Mouse (Mus musculus) forebrain, embryonic 11.5 days (tissue): ENCODE data around the gene Mmp2. TPM values are rescaled to one million over a fixed set of nuclear protein-coding genes. Genes with fewer than 3 reads are reported as not detected.

ENCODE experiments used
- ATAC-seq: fragments of 200-750 bp; cut with Nextera tagmentation; replicated peaks from 2 replicates; pipeline ENCODE4 v1.8.0; 2017; ENCODE audit warnings: moderate TSS enrichment; ENCODE audit not compliant: low FRiP score
- DNase-seq: peaks from one replicate; pipeline ENCODE4 v3.0.0-alpha.2; 2017; ENCODE audit warnings: low spot score
- H3K27ac ChIP-seq: fragments of 300-500 bp; sonication (generic); 2 replicates; pipeline ENCODE4 v1.5.1; 2014; ENCODE audit warnings: low read depth, low read length
- H3K27me3 ChIP-seq: fragments of 300-500 bp; sonication (generic); 2 replicates; pipeline ENCODE4 v1.6.1; 2014; ENCODE audit warnings: mild to moderate bottlenecking, low read length, mixed read lengths; ENCODE audit not compliant: control insufficient read depth, insufficient read depth
- H3K36me3 ChIP-seq: fragments of 300-500 bp; sonication (generic); 2 replicates; pipeline ENCODE4 v1.6.1; 2014; ENCODE audit warnings: mild to moderate bottlenecking, low read length, moderate library complexity, mixed read lengths; ENCODE audit not compliant: control insufficient read depth, insufficient read depth
- H3K4me1 ChIP-seq: fragments of 300-500 bp; sonication (generic); replicated peaks from 2 replicates; pipeline ENCODE4 v1.6.1; 2014; ENCODE audit warnings: low read length, mixed read lengths; ENCODE audit not compliant: control insufficient read depth, insufficient read depth
- H3K4me2 ChIP-seq: fragments of 300-500 bp; sonication (generic); 2 replicates; pipeline ENCODE4 v1.6.1; 2014; ENCODE audit warnings: low read depth, mild to moderate bottlenecking, low read length, moderate library complexity, mixed read lengths; ENCODE audit not compliant: severe bottlenecking
- H3K4me3 ChIP-seq: fragments of 300-500 bp; sonication (generic); 2 replicates; pipeline ENCODE4 v1.5.1; 2014; ENCODE audit warnings: low read depth, low read length
- H3K9ac ChIP-seq: fragments of 300-500 bp; sonication (generic); 2 replicates; pipeline ENCODE4 v1.6.1; 2014; ENCODE audit warnings: low read length
- H3K9me3 ChIP-seq: fragments of 300-500 bp; sonication (generic); 2 replicates; pipeline ENCODE4 v1.6.1; 2016; ENCODE audit warnings: low read length, mixed read lengths; ENCODE audit not compliant: control insufficient read depth
- WGBS: fragments of 180-500 bp; shearing (Covaris S2); extraction: QIAGEN DNeasy Blood & Tissue Kit; methylation state at CpG from one replicate; pipeline ENCODE4 v1.1.7; 2014; 5-methylcytosine and 5-hydroxymethylcytosine counted together
- polyA plus RNA-seq: library from polyadenylated mRNA; unstranded; fragments of >200 nt; fragmentation: Nextera tagmentation; extraction: Ambion mirVana; gene quantifications from 2 replicates; pipeline ENCODE4 v1.2.1, GENCODE M21; 2014

Gene Mmp2
- polyA plus RNA-seq, 1 experiment from 2014 or later = 40.4 TPM

DNA sequence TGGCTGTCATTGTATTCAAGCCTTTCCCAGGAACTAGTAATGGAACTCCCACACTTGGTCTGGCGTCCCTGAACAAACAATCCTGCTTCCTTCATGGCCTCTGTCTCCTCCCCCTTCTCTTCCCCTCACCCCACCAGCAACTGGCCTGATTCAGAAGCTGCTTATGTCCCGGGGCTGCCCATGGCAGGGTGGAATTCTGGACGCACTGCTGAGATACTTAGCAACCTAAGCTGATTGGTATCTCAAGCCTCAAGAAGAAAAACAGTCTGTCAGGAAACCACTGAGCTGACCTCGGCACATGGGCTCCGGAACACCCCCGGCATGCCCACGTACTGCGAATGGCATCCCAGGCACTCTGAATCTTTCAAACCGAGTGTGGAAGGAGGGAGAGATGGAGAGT lies 20.2 kb downstream of the Mmp2 start:
- Histone ChIP-seq H3K27me3 (no peaks in the 10 kb centered on the region), H3K4me1 (0 out of 2 replicates have a peak, but pooled peaks cover 2% of the 10 kb centered on the region), H3K27ac (no peak overlapping the region), H3K9ac (no peak overlapping the region), H3K4me2 (no peak overlapping the region), H3K4me3 (no peak overlapping the region), H3K9me3 (no peaks in the 10 kb centered on the region), H3K36me3 (no peaks in the 10 kb centered on the region)
- 57% methylated on average over 9 of the region's 9 CpGs for WGBS
- DNase-seq (no peak), ATAC-seq (no peak)

GRCm38 (mm10) chr8:92849261-92849660 lies 22.2 kb downstream of the Mmp2 start:
- H3K4me2 ChIP-seq = no peak overlapping the region
- H3K9me3 ChIP-seq = no peaks in the 10 kb centered on the region
- H3K4me1 ChIP-seq = peaks cover 2% of the 10 kb centered on the region; the same call in 1 of the 2 replicates
- ATAC-seq (no peak), DNase-seq (no peak)
- H3K4me3 ChIP-seq = no peak overlapping the region
- WGBS = 69% methylated on average over 6 of the region's 6 CpGs
- H3K27me3 ChIP-seq = peaks cover under 1% of the 10 kb centered on the region; the same call in 1 of the 2 replicates
- H3K9ac ChIP-seq = no peak overlapping the region
- no peak overlapping the region for H3K27ac ChIP-seq
- H3K36me3 ChIP-seq = no peaks in the 10 kb centered on the region

DNA sequence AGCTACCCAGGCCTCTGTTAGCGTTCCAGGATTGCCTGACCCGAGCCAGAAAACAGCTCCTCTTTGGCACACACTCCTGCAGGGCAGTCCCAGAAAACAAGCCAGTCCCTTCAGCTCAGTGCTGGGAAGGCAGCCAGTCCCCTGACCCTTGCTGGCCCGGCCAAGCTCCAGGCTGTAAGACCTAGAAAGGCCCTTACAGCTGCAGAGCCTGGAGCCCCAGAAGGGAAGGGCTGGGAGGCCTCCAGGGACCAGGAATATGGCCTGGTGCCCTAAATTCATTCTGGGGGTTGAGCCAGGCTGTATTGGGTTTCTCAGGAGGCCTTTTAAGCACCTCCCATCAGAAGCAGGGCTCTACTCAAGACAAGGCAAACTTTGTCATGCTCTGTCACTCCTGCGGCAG lies 23.1 kb downstream of the Mmp2 start:
- 90% methylated on average over 4 of the region's 4 CpGs for WGBS
- H3K27me3 ChIP-seq = peaks cover 2% of the 10 kb centered on the region; the same call in 1 of the 2 replicates
- H3K27ac ChIP-seq = no peak overlapping the region
- peaks cover 2% of the 10 kb centered on the region; the same call in 1 of the 2 replicates for H3K4me1 ChIP-seq
- no peaks in the 10 kb centered on the region for H3K9me3 ChIP-seq
- H3K36me3 ChIP-seq = no peaks in the 10 kb centered on the region
- no peak overlapping the region for H3K4me2 ChIP-seq
- no peak for DNase-seq
- no peak overlapping the region for H3K9ac ChIP-seq
- ATAC-seq = no peak
- no peak overlapping the region for H3K4me3 ChIP-seq

- no peaks in the 10 kb centered on the region for H3K36me3 ChIP-seq
- no peak overlapping the region for H3K27ac ChIP-seq
- H3K4me3 ChIP-seq = no peak overlapping the region
- H3K4me1 ChIP-seq = peaks cover 3% of the 10 kb centered on the region; the same call in 1 of the 2 replicates
- WGBS = 85% methylated on average over 3 of the region's 3 CpGs
- no peak overlapping the region for H3K4me2 ChIP-seq
- peaks cover 6% of the 10 kb centered on the region for H3K27me3 ChIP-seq
- ATAC-seq (no peak), DNase-seq (no peak)
- H3K9me3 ChIP-seq = no peaks in the 10 kb centered on the region
- no peak overlapping the region for H3K9ac ChIP-seq
These were observed 24.3 kb downstream of the Mmp2 start for GRCm38 (mm10) chr8:92851381-92851780.

GRCm38 (mm10) chr8:92853188-92853983 lies 26.3 kb downstream of the Mmp2 start:
- H3K27ac ChIP-seq = no peak overlapping the region
- ATAC-seq (no peak), DNase-seq (no peak)
- H3K9ac ChIP-seq = no peak overlapping the region
- peaks cover 6% of the 10 kb centered on the region for H3K27me3 ChIP-seq
- H3K9me3 ChIP-seq = no peaks in the 10 kb centered on the region
- no peaks in the 10 kb centered on the region for H3K36me3 ChIP-seq
- H3K4me3 ChIP-seq = no peak overlapping the region
- H3K4me2 ChIP-seq = no peak overlapping the region
- 78% methylated on average over 18 of the region's 18 CpGs for WGBS
- H3K4me1 ChIP-seq = peaks cover 2% of the 10 kb centered on the region; the same call in 1 of the 2 replicates

DNA sequence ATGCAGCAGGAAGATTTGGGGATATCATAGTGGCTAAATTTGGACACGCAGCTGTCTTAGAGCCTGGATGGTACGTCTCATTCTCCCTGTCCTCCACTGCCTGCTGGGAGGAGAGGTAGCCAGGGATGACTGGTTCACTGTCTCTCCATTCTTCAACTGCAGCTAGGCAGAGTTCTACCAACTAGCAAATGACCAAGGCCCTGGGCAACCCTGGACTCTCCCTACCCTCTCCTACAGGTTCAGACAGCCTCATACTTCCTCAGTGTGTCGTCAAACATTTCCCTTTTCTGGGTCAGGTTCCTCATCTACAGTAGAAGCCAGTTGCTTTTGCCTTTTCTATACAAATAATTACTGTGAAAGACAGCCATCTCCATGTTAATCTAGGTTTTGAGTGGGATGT lies 27.6 kb downstream of the Mmp2 start:
- Histone ChIP-seq H3K27me3 (peaks cover 6% of the 10 kb centered on the region), H3K9ac (no peak overlapping the region), H3K9me3 (no peaks in the 10 kb centered on the region), H3K27ac (no peak overlapping the region), H3K4me1 (peaks cover 2% of the 10 kb centered on the region; the same call in 1 of the 2 replicates), H3K4me3 (no peak overlapping the region), H3K4me2 (peak overlapping the region; percentile 83; the same call in 1 of the 2 replicates), H3K36me3 (no peaks in the 10 kb centered on the region)
- no peak for DNase-seq
- 90% methylated on average over 3 of the region's 3 CpGs for WGBS
- no peak for ATAC-seq

- H3K27ac ChIP-seq = no peak within 1 kb of the TSS
These were observed 28.2 kb downstream of the Mmp2 start, which contains the start of gene Lpcat2 for GRCm38 (mm10) chr8:92855171-92855894. Lpcat2 (plus strand) TSS chr8:92855339.

GRCm38 (mm10) chr8:92856273-92856986 lies 29.3 kb downstream of the Mmp2 start:
- peaks cover 6% of the 10 kb centered on the region for H3K27me3 ChIP-seq
- no peak overlapping the region for H3K27ac ChIP-seq
- no peaks in the 10 kb centered on the region for H3K9me3 ChIP-seq
- H3K4me2 ChIP-seq = no peak overlapping the region
- no peak for DNase-seq
- no peak overlapping the region for H3K9ac ChIP-seq
- H3K4me3 ChIP-seq = no peak overlapping the region
- WGBS = 95% methylated on average over 7 of the region's 7 CpGs
- H3K4me1 ChIP-seq = peaks cover 2% of the 10 kb centered on the region; the same call in 1 of the 2 replicates
- ATAC-seq = no peak
- no peaks in the 10 kb centered on the region for H3K36me3 ChIP-seq

More at GRCm38 (mm10) chr8:92855171-92855894, 28.2 kb downstream of the Mmp2 start, which contains the start of gene Lpcat2:
- H3K4me1 ChIP-seq = peaks cover 2% of the 10 kb centered on the region; the same call in 1 of the 2 replicates
- H3K9ac ChIP-seq = peak within 1 kb of the TSS; percentile 74
- H3K4me2 ChIP-seq = peak within 1 kb of the TSS; percentile 83
- 1% methylated on average over 50 of the region's 50 CpGs for WGBS
- DNase-seq (peak; percentile 86), ATAC-seq (peak; percentile 83)
- no peaks in the 10 kb centered on the region for H3K9me3 ChIP-seq
- no peaks in the 10 kb centered on the region for H3K36me3 ChIP-seq
- peak within 1 kb of the TSS; percentile 62 for H3K4me3 ChIP-seq
- peaks cover 6% of the 10 kb centered on the region for H3K27me3 ChIP-seq
